Mouse (Mus musculus) liver (tissue): ENCODE results near the gene Adap1.

Experiments
- DNase-seq: peaks from one replicate; pipeline ENCODE4 v3.0.0-alpha.2; 2020; ENCODE audit warnings: mixed read lengths

Adap1 gene

GRCm38 (mm10) chr5:139243384-139243783, 82.0 kb downstream of the Adap1 start:
- no peak for DNase-seq

DNA sequence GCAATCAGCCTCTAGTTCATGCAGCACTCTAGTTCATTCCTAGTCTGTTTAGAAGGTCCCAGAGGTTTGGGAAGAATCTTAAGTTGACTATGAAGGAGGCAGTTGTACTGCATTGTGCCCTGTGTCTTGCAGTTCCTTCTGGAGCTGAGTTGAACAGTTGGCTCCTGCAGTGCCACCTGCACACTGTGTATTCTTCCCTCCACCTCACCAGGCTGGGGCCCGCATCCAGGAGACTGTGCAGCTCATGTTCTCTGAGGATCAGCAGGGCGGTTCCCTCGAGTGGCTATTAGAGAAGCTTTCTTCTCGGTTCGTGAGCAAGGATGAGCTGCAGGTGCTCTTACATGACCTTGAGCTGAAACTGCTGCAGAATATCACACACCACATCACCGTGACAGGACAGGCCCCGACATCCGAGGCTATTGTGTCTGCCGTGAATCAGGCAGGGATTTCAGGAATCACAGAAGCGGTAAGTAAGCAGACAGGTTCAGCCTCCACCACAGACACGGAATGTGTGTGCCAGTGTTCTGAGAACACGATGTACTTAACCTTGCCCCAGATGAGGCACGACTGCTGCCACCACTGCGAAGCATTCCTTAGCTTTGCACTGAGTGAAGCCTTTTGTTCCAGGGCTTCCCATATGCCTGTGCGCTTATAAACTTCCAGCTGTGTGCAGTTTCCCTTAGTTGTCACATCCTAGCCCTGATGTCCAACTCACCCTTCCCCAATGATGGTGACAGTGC, 84.2 kb downstream of the Adap1 start:
- no peak for DNase-seq

DNA sequence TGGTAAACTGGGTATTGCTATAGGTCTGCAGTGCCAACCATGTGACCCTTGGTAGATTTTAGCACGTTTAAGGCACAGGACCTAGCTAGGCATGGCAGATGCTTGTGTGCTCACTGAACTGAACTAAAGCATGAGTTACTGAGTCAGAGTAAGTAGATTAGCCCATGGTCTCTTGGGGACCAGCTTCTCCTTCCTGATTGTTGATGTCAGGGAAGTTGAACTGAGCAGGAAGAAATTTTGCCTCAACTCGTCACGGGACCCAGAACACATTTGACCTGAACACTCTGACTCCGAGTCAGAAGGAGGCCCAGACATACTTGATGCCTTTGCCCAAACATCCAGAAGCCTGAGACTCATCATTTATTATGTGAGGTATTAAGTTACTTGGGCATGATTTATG, 88.0 kb downstream of the Adap1 start:
- DNase-seq: no peak

GRCm38 (mm10) chr5:139234423-139234822, 91.0 kb downstream of the Adap1 start:
- DNase-seq: no peak

DNA sequence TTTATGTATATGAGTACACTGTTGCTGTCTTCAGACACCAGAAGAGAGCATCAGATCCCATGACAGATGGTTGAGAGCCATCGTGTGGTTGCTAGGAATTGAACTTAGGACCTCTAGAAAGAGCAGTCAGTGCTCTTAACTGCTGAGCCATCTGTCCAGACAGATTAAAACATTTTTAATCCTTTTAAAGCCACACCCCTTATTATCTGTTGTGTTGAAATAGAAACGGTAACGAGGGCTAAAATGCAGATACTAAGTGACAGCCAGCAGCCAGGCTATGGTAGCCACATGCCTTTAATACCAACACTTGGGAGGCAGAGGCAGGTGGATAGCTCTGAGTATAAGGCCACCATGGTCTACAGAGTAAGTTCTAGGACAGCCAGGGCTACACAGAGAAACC, 93.3 kb downstream of the Adap1 start:
- no peak for DNase-seq

DNA sequence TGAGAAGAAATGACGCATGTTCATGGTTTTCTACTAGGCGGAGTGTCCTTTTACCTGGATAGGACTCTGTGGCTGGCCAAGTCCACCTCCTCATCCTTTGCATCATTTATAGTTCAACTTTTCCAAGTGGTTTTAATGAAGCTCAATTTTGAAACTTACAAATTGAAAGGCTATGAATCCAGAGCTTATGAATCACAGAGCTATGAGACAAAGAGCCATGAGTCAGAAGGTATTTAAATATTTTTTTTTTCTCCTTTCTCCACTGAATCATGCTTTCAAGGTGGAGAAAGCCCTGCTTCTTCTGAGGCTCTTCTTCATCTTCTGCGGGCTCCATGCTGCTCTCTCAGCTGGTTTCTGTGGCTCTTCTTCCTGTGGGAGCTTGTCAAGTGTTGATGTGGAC, 95.7 kb downstream of the Adap1 start:
- DNase-seq: no peak

DNA sequence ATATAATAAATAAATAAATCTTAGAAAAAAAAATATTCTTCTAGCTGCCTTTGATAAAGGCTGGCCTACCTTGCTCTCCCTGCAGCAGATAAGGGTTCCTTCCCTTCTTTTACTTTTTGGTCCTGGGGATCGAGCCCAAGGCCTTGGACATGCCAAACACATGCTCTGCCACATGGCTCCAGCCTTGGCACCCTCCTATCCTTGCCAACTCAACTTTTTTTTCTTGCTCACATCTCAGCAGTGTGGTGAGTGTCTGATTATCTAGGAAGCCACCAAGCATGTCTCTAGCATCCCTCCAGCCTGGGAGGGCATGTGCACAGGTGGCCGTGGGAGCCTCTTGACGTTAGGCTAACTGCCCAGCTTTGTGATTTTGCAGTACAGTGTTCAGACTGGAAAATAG, 97.1 kb downstream of the Adap1 start:
- DNase-seq: no peak

DNA sequence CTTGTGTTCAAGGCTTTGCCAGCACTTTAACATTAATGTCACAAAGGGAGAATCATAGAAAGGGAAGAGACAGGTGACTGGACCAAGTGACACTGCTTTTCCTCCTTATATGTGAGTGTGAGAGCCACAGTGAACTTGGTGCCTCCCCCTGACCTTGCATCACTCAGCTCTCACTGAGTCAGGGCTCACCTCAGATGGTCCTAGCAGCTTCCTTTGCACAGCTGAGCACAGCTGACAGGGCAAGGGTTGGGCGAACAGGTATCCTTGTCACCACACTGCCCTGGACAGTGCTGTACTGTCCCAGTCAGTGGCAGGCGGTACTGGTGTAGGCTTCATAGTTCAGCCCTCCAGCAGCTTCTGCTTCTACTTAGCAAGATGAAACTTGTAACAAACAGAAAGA, 97.8 kb downstream of the Adap1 start:
- DNase-seq: no peak

GRCm38 (mm10) chr5:139227236-139227635, 98.2 kb downstream of the Adap1 start:
- DNase-seq: no peak

DNA sequence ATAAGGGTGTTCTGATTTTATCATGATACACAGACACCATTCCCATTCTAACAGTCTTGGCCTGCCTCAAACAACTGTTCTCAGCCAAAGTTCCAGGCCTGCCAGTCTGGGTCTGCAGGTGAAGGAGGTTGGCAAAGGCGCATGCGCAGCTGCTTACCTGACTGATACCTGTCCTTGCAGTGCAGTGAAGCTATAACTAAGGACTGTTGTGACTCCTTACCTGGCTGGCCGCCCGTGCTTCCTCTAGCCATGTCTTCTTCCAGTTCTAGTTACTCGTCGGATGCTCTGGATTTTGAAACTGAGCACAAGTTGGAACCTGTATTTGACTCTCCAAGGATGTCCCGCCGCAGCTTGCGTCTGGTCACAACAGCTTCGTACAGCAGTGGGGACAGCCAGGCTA, 102.1 kb downstream of the Adap1 start:
- DNase-seq: no peak
